Mouse (Mus musculus) neural tube, embryonic 15.5 days (tissue): ENCODE results near the gene Olfr1359. TPM values are rescaled to one million over a fixed set of nuclear protein-coding genes. Genes with fewer than 3 reads are reported as not detected.
"Not testable (repeated sequence)": the region's sequence is repeated elsewhere in the genome, so short reads cannot be mapped to it uniquely, and the experiment has no call there.

Experiments
- ATAC-seq: fragments of 200-750 bp; cut with Nextera tagmentation; 2 replicates; pipeline ENCODE4 v1.8.0; 2017; ENCODE audit warnings: mild to moderate bottlenecking, moderate TSS enrichment, moderate library complexity; ENCODE audit not compliant: low FRiP score
- H3K27ac ChIP-seq: fragments of 300-500 bp; sonication (generic); replicated peaks from 2 replicates; pipeline ENCODE4 v1.5.1; 2015; ENCODE audit warnings: mild to moderate bottlenecking, inconsistent platforms
- H3K27me3 ChIP-seq: fragments of 300-500 bp; sonication (generic); replicated peaks from 2 replicates; pipeline ENCODE4 v1.6.1; 2015; ENCODE audit warnings: inconsistent platforms
- H3K36me3 ChIP-seq: fragments of 300-500 bp; sonication (generic); 2 replicates; pipeline ENCODE4 v1.6.1; 2015; ENCODE audit warnings: inconsistent platforms
- H3K4me1 ChIP-seq: fragments of 300-500 bp; sonication (generic); 2 replicates; pipeline ENCODE4 v1.6.1; 2015; ENCODE audit warnings: inconsistent platforms
- H3K4me2 ChIP-seq: fragments of 300-500 bp; sonication (generic); 2 replicates; pipeline ENCODE4 v1.6.1; 2015; ENCODE audit warnings: inconsistent platforms, mild to moderate bottlenecking, moderate library complexity
- H3K4me3 ChIP-seq: fragments of 300-500 bp; sonication (generic); replicated peaks from 2 replicates; pipeline ENCODE4 v1.5.1; 2015; ENCODE audit warnings: mild to moderate bottlenecking, inconsistent platforms
- H3K9ac ChIP-seq: fragments of 300-500 bp; sonication (generic); replicated peaks from 2 replicates; pipeline ENCODE4 v1.6.1; 2015; ENCODE audit warnings: mild to moderate bottlenecking, inconsistent platforms
- H3K9me3 ChIP-seq: fragments of 300-500 bp; sonication (generic); replicated peaks from 2 replicates; pipeline ENCODE4 v1.6.1; 2016; ENCODE audit warnings: inconsistent platforms
- WGBS: fragments of 180-500 bp; shearing (Covaris S2); methylation state at CpG from one replicate; pipeline ENCODE4 v1.1.7; 2015; ENCODE audit warnings: mixed read lengths; 5-methylcytosine and 5-hydroxymethylcytosine counted together
- polyA plus RNA-seq: library from polyadenylated mRNA; unstranded; fragments of >200 nt; fragmentation: Nextera tagmentation; extraction: Ambion mirVana; gene quantifications from 2 replicates; pipeline ENCODE4 v1.2.1, GENCODE M21; 2015

Olfr1359 gene
- not detected in 2 replicates for polyA plus RNA-seq

GRCm38 (mm10) chr13:21697811-21698210, at the start of gene Olfr1359:
TSS of gene Olfr1359 (plus strand) at chr13:21698111.
- Histone ChIP-seq H3K9ac (no peak within 1 kb of the TSS), H3K4me1 (no peaks in the 10 kb centered on the region), H3K9me3 (no peaks in the 10 kb centered on the region), H3K27ac (no peak within 1 kb of the TSS), H3K27me3 (no peaks in the 10 kb centered on the region), H3K36me3 (no peaks in the 10 kb centered on the region), H3K4me2 (no peak within 1 kb of the TSS), H3K4me3 (no peak within 1 kb of the TSS)
- no peak for ATAC-seq

GRCm38 (mm10) chr13:21663286-21663685, 34.6 kb upstream of the Olfr1359 start, which contains the start of gene Olfr1361:
TSS of gene Olfr1361 (minus strand) at chr13:21663386.
- Histone ChIP-seq H3K9ac (no peak within 1 kb of the TSS), H3K27ac (no peak within 1 kb of the TSS), H3K36me3 (no peaks in the 10 kb centered on the region), H3K27me3 (no peaks in the 10 kb centered on the region), H3K4me2 (no peak within 1 kb of the TSS), H3K4me3 (no peak within 1 kb of the TSS), H3K4me1 (no peaks in the 10 kb centered on the region), H3K9me3 (no peaks in the 10 kb centered on the region)
- 75% methylated on average over 2 of the region's 2 CpGs for WGBS
- ATAC-seq: no peak

DNA sequence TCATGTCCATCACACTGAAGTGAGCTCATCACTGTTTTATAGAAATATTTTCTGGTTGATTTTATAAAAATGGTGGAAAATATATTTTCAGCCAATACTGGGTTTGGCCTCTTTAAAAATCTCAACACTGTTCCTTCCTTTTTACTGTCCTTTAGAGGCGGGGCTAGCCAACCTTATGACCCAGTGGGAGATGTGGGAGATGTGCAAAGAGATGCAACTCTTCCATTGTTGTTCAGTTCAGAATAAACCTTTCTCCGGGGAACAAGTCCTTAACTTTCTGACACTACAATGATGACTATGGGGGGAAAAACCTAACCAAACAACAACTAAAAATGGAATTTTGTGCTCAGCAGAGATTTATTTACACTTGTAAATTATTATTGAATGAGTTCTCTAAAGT, 20.6 kb upstream of the Olfr1359 start, which contains the start of gene Olfr1360:
Gene Olfr1360 (minus strand): TSS at position 101 of the 400 bp plus-strand sequence.
- no peak for ATAC-seq
- Histone ChIP-seq H3K4me3 (no peak within 1 kb of the TSS), H3K27ac (no peak within 1 kb of the TSS), H3K27me3 (no peaks in the 10 kb centered on the region), H3K4me1 (no peaks in the 10 kb centered on the region), H3K9ac (no peak within 1 kb of the TSS), H3K9me3 (no peaks in the 10 kb centered on the region), H3K4me2 (no peak within 1 kb of the TSS), H3K36me3 (no peaks in the 10 kb centered on the region)
- 81% methylated on average over 2 of the region's 2 CpGs for WGBS

GRCm38 (mm10) chr13:21706669-21707068, 8.8 kb downstream of the Olfr1359 start:
- Histone ChIP-seq H3K9ac (no peak overlapping the region), H3K4me2 (no peak overlapping the region), H3K27me3 (no peaks in the 10 kb centered on the region), H3K36me3 (no peaks in the 10 kb centered on the region), H3K9me3 (no peaks in the 10 kb centered on the region), H3K4me3 (no peak overlapping the region), H3K27ac (no peak overlapping the region), H3K4me1 (no peaks in the 10 kb centered on the region)
- no peak for ATAC-seq
- WGBS: 73% methylated on average over 4 of the region's 4 CpGs

DNA sequence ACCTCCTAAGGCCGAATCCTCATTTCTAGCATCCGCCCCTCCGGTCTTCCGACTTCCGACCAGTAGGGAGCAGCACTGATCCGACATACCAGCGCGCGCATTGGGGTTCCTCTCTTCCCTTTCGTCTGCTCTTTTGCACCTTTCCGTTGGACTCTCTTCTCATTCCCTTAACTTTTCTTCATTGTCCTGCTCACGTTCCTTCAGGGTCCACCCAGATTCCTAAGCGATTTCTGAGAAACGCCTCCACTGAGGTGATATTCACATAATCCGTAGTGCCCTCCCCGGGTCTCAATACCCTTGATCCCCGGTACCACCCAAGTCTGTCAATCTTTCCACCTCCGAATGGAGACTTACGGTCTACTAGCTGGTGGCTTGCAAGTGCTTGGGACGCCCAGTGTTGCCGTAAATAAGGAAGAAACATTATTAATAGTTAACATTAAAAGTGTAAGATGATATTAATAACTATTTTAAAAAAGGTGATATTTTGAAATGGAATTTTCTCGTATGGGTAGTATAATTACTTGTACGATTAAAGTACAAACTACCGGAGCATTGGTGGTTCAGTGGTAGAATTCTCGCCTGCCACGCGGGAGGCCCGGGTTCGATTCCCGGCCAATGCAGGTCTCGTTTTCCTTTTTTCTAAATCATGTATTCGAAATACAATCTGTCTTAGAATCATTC, 12.3 kb downstream of the Olfr1359 start:
- H3K36me3 ChIP-seq: no peaks in the 10 kb centered on the region
- peak overlapping the region; percentile 68 for H3K4me3 ChIP-seq
- H3K9ac ChIP-seq: peak overlapping the region; percentile 64
- H3K9me3 ChIP-seq: no peaks in the 10 kb centered on the region
- under 1% methylated on average over 32 of the region's 32 CpGs for WGBS
- H3K27ac ChIP-seq: peak overlapping the region; percentile 88
- H3K4me1 ChIP-seq: peaks cover 4% of the 10 kb centered on the region
- peak; percentile 93 for ATAC-seq
- H3K4me2 ChIP-seq: peak overlapping the region; percentile 72
- no peaks in the 10 kb centered on the region for H3K27me3 ChIP-seq

DNA sequence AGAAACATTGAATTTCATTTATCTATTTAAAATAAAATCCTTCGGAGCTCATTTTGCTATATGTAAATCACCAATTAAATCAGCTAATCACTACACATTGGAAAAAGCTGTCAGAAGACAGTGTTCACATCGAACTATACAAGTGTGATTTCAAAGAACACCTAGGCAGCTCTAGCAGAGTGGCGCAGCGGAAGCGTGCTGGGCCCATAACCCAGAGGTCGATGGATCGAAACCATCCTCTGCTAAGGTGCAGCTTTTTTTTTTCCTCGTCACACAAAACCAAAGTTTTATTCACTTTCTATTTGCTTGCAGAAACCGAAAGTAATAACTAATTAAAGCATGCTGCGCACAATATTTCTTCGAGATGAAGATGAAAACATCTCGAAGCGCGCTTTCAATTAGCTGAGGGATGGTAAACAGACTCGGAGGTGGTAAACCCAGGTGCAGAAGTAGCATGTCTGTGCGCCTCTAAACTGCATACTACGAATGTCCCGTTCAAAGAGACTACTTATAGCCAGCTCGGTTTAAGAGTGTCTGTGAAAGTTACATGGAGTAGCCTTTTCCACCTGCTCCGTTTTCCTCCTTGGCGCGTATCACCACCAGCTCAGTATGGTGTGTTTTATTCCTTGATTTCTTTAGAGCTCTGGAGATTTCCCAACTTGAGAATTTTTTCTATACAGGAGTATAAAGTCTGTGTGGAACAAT, 13.1 kb downstream of the Olfr1359 start:
- no peaks in the 10 kb centered on the region for H3K36me3 ChIP-seq
- no peak overlapping the region for H3K27ac ChIP-seq
- H3K4me3 ChIP-seq: peak overlapping the region; percentile 68
- H3K4me1 ChIP-seq: peaks cover 9% of the 10 kb centered on the region
- no peaks in the 10 kb centered on the region for H3K9me3 ChIP-seq
- peak; percentile 91 for ATAC-seq
- H3K9ac ChIP-seq: peak overlapping the region; percentile 40
- 2% methylated on average over 22 of the region's 22 CpGs for WGBS
- peak overlapping the region; percentile 72 for H3K4me2 ChIP-seq
- no peaks in the 10 kb centered on the region for H3K27me3 ChIP-seq

DNA sequence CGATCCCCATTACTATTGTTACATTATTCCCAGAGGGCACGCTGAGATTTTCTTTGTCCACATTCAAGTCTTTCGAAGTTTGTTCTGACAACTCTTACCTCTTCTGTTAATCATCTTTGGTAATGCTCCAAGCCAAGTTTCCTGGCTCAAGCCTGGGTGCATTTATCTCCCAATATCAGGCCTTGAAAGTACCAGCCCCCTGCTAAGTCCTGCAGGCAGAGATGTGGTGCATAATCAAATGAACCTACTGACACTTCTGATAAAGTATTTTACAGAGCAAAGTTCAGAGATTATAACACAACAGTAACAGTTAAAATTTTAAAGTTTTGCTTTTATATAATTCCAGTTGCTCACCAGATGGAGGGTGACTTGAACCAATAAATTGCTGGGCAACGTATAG, 13.8 kb downstream of the Olfr1359 start:
- WGBS: 28% methylated on average over 4 of the region's 4 CpGs
- ATAC-seq: no peak
- Histone ChIP-seq H3K36me3 (no peaks in the 10 kb centered on the region), H3K4me1 (peaks cover 10% of the 10 kb centered on the region), H3K27ac (no peak overlapping the region), H3K9ac (no peak overlapping the region), H3K27me3 (no peaks in the 10 kb centered on the region), H3K4me3 (peak overlapping the region; percentile 68), H3K9me3 (no peaks in the 10 kb centered on the region), H3K4me2 (peak overlapping the region; percentile 72)

DNA sequence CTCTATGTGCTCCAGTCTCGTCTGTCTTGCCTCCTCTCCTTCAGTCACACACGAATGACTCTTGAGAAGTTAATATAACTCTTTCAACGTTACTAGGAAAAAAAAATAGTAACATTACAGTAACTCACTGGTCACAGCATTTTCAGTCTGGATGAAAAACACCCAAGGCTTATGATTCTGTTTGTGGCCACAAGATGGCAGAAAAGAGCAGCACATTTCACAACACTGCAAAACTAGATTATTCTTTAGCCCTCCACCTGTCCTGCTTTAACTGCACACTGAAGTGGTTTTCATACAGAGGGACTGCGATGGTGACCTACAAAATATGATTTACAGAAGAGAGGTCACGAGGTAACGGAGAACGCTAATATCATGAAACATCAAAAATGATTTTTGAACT, 16.8 kb downstream of the Olfr1359 start:
- no peaks in the 10 kb centered on the region for H3K27me3 ChIP-seq
- WGBS: under 1% methylated on average over 7 of the region's 7 CpGs
- H3K27ac ChIP-seq: peak overlapping the region; percentile 90; the same call in 1 of the 2 replicates
- no peak for ATAC-seq
- peak overlapping the region; percentile 50 for H3K9ac ChIP-seq
- no peaks in the 10 kb centered on the region for H3K9me3 ChIP-seq
- peak overlapping the region; percentile 86 for H3K4me2 ChIP-seq
- no peaks in the 10 kb centered on the region for H3K36me3 ChIP-seq
- peaks cover 26% of the 10 kb centered on the region for H3K4me1 ChIP-seq
- H3K4me3 ChIP-seq: peak overlapping the region; percentile 42

DNA sequence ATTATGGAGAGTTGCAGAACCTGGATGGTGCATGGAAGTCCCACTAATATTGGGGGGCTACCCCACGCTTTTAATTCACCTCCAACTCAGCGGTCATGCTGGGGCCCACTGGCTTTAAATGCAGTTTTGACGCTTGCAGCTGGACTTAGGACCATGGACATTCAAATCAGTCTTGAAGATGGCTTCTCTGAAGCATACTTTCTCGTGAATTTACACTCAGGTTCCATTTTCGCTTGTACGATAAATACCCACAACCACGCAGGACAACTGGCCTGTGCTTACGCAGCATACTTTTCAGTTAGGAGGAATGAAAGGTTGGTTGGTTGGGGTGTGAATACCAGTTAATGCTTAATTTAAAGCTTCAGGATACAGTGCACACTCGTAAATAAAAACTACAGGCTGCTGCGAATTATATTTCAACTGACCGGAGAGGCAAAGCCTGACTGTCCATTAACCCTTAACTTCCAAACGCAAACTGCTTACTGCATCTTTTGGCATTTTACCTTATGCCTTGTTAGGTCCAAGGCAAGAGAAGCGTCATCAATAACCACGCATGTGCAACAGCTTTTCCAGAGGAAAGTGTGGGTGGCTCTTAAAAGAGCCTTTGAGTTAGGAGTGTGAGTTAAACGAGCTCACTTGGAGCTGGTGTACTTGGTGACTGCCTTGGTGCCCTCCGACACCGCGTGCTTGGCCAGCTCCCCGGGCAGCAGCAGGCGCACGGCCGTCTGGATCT, 17.4 kb downstream of the Olfr1359 start:
- Histone ChIP-seq H3K27ac (peak overlapping the region; percentile 90), H3K36me3 (no peaks in the 10 kb centered on the region), H3K4me2 (peak overlapping the region; percentile 86), H3K9me3 (no peaks in the 10 kb centered on the region), H3K4me1 (peaks cover 26% of the 10 kb centered on the region), H3K27me3 (no peaks in the 10 kb centered on the region), H3K9ac (peak overlapping the region; percentile 50), H3K4me3 (peak overlapping the region; percentile 42)
- no peak for ATAC-seq
- under 1% methylated on average over 22 of the region's 22 CpGs for WGBS

- peak within 1 kb of the TSS; percentile 55 for H3K9ac ChIP-seq
- peaks cover 29% of the 10 kb centered on the region for H3K4me1 ChIP-seq
- not testable (repeated sequence) for H3K27me3 ChIP-seq, H3K9me3 ChIP-seq, H3K36me3 ChIP-seq
- H3K4me2 ChIP-seq: peak within 1 kb of the TSS; percentile 86
- ATAC-seq: peak; percentile 95
- H3K4me3 ChIP-seq: peak within 1 kb of the TSS; percentile 42
- H3K27ac ChIP-seq: peak within 1 kb of the TSS; percentile 90
- WGBS: under 1% methylated on average over 33 of the region's 50 CpGs
Measured at GRCm38 (mm10) chr13:21715864-21716539, 18.1 kb downstream of the Olfr1359 start, which contains the start of the genes Hist1h2bl and Hist1h2ai. TSS of gene Hist1h2bl (minus strand) at chr13:21716143. TSS of gene Hist1h2ai (plus strand) at chr13:21716422.
